Mouse (Mus musculus) left cerebral cortex, postnatal 25 days (tissue): Measurements from ENCODE around the gene Hspb7. TPM values are rescaled to one million over a fixed set of nuclear protein-coding genes. Genes with fewer than 3 reads are reported as not detected.

ENCODE experiments used
- DNase-seq, 2 experiments: peaks; one replicate each; pipeline ENCODE4 v3.0.0; 2022; ENCODE audit warnings: low spot score in 2 of 2, mixed read lengths in 1 of 2
- intact Hi-C: fragments of 180-260 bp; cut with DNase I; formaldehyde crosslinking; loops from one replicate; pipeline ENCODE4 v1.15.1; 2025
- total RNA-seq, 2 experiments: library from RNA; stranded (reverse); gene quantifications; 2 replicates each; pipeline ENCODE4 v1.2.3; 2021

Hspb7 gene
- total RNA-seq, 2 experiments from 2014 or later, result 0.39 to 0.66 TPM

- intact Hi-C loops, result no loop called here
- no peak for DNase-seq
Observed at GRCm38 (mm10) chr4:141465512-141466288, 45.1 kb downstream of the Hspb7 start.

GRCm38 (mm10) chr4:141466289-141466795 is 45.8 kb downstream of the Hspb7 start:
- no peak for DNase-seq
- intact Hi-C loops, result no loop called here

DNA sequence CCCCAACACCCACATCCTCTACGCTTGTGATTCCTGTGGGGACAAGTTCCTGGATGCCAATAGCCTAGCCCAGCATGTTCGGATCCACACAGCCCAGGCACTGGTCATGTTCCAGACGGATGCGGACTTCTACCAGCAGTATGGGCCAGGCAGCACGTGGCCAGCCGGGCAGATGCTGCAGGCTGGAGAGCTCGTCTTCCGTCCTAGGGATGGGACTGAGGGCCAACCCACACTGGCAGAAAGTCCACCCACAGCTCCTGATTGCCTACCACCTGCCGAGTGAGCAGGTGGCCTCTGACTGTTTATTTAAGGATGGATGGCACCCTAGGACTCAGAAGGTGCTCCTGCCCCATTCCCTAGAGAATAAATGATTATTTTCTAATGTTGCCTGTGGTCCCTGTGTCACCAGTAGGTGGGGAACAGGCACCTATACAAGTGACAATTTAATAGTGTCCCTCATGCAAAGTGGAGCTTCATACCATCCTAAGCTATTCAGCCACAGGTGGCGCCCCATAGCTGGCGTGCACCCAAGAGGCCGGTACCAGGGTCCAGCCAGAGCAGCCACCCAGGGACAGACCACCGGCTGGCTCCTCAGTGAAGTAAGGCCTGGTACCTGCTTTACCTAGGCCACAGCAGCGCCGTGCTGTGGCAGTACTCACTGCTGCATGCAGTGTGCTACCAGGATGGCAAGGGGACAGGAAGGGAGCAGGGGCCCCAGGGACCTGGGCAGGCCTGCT is 46.4 kb downstream of the Hspb7 start:
- DNase-seq, result no peak
- intact Hi-C loops, result no loop called here

GRCm38 (mm10) chr4:141467581-141467927 is 47.0 kb downstream of the Hspb7 start:
- intact Hi-C loops, result no loop called here
- no peak for DNase-seq

DNA sequence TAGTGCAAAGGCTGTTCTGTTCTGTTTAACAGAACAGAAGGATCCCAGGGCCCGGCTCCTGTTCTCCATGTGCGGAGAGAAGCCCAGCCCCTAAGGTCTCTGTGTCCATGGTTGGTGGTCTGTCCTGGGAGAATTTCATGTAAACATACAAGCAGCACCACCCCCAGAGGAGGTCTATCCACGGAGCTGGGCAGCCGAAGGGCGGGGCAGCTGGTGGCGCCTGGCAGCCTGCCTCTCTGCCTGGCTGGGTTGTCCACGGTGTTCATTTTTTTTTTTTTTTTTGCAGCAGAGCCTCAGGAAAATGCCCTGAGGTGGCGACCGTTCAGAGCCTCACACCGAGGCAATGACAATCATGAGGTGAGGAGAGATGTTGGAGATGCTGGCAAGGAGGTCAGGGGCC is 48.0 kb downstream of the Hspb7 start:
- intact Hi-C loops, result no loop called here
- DNase-seq, result no peak

- DNase-seq, result no peak
- intact Hi-C loops, result no loop called here
Observed at GRCm38 (mm10) chr4:141469343-141469742, 48.8 kb downstream of the Hspb7 start.

DNA sequence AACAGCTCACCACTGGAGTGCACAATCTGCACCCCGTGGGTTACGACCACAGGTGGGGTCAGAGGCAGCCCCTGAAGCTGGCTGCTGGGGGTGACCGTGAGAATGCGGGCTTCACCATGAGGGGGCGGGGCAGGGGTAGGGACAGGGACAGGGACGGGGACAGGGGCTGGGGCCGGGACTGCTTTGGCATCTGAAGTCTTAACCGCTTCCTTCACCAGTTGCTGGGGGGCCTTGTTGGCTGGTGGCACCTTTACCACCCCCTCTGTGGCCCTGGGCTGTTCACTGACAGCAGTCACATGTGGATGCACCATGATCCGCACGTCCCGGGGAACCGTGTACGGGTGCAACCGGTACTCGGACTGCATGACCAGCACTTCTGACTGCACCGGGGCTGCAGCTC is 50.9 kb downstream of the Hspb7 start:
- no peak for DNase-seq
- intact Hi-C loops, result no loop called here

- no peak for DNase-seq
- intact Hi-C loops, result no loop called here
Observed at GRCm38 (mm10) chr4:141472641-141473321, 52.2 kb downstream of the Hspb7 start.

- no peak for DNase-seq
- intact Hi-C loops, result no loop called here
Observed at GRCm38 (mm10) chr4:141474431-141474830, 53.9 kb downstream of the Hspb7 start.

Other genes starting within 250 kb of the Hspb7 start
- gene Rsg1, start 206.8 kb upstream of the Hspb7 start, total RNA-seq, result 1 to 10 TPM; 2.5 to 3.2 TPM
- 10 to 100 TPM; 15.1 to 16.3 TPM for gene Arhgef19, start 181.3 kb upstream of the Hspb7 start, total RNA-seq
- gene Epha2, start 119.5 kb upstream of the Hspb7 start, total RNA-seq, result 1 to 10 TPM in 1 of 2 experiments, under 1 TPM in 1; 0.82 to 1.2 TPM
- gene Fam131c, start 52.6 kb upstream of the Hspb7 start, total RNA-seq, result 1 to 10 TPM; 3.1 to 3.5 TPM
- not detected for gene Clcnka, start 22.1 kb upstream of the Hspb7 start, total RNA-seq
- not detected for gene Clcnkb, start 4.8 kb upstream of the Hspb7 start, total RNA-seq
- gene Srarp, start 15.3 kb downstream of the Hspb7 start, total RNA-seq, result 1 to 10 TPM; 4.7 to 6.0 TPM
- 10 to 100 TPM; 42.1 to 43.3 TPM for gene Zbtb17, start 23.9 kb downstream of the Hspb7 start, total RNA-seq
- 10 to 100 TPM; 54.6 to 60.6 TPM for gene Spen, start 117.8 kb downstream of the Hspb7 start, total RNA-seq
- gene Fblim1, start 185.3 kb downstream of the Hspb7 start, total RNA-seq, result 1 to 10 TPM in 1 of 2 experiments, under 1 TPM in 1; 0.96 to 1.6 TPM
- gene Tmem82, start 197.9 kb downstream of the Hspb7 start, total RNA-seq, result under 1 TPM; 0.85 TPM
- 1 to 10 TPM; 3.0 to 3.2 TPM for gene Slc25a34, start 203.0 kb downstream of the Hspb7 start, total RNA-seq
- 10 to 100 TPM; 74.6 to 75.2 TPM for gene Plekhm2, start 244.1 kb downstream of the Hspb7 start, total RNA-seq